In genomic region chr13:74787681-74788080, GRCm38 (mm10) we compare ENCODE assay signal across 24 mouse cellular contexts. TPM values are rescaled to one million over a fixed set of nuclear protein-coding genes. Genes with fewer than 3 reads are reported as not detected.
A peak's percentile ranks its signal among the peaks of the same experiment; 100 is the strongest.
DNase-seq lines count a peak whose midpoint lies in the region; ATAC-seq and TF ChIP-seq lines count a peak whose summit lies in the region.
"Had no signal": no experiment of that assay in that cellular context is flagged by ENCODE, and none has a peak within 500 bp of the region (broad histone marks: within the 10 kb centered on the region; RNA-seq: fewer than 3 reads in every experiment).

No protein-coding gene starts in this region.

- H3K27ac ChIP-seq in ES-Bruce4 (ENCODE audit: insufficient read depth, low read length): no peak overlapping the region
- H3K27ac ChIP-seq in embryonic facial prominence, embryonic 10.5 days (replicated peaks): no peak overlapping the region

- peaks cover 4% of the 10 kb centered on the region for H3K4me1 ChIP-seq in ES-Bruce4 (ENCODE audit: control insufficient read depth, insufficient read depth, low read length)
- H3K4me1 ChIP-seq in embryonic facial prominence, embryonic 10.5 days: peaks cover 7% of the 10 kb centered on the region

- TF ChIP-seq CTCF in ES-Bruce4 (IDR thresholded peaks at IDR 0.05; ENCODE audit: low read depth, low read length): no peak

- no peak for ATAC-seq in activated CD4-positive, CD25-positive, alpha-beta regulatory T cell, adult 4 months
- ATAC-seq: CD4-positive, CD25-positive, alpha-beta regulatory T cell, adult 4 months; Patski had no signal

- TF ChIP-seq POLR2A in ES-Bruce4 (IDR thresholded peaks at IDR 0.05; ENCODE audit: insufficient read depth, low read length): no peak

- peak; percentile 57 for DNase-seq in WW6 (ENCODE audit: low read depth, low spot score)
- DNase-seq in embryonic facial prominence, embryonic 10.5 days (ENCODE audit: low spot score): peak; percentile 21
- DNase-seq in T-cell, adult 2 months (ENCODE audit: low spot score): no peak
- DNase-seq in layer of hippocampus, postnatal 25 days (ENCODE audit: extremely low spot score in 1 of 2, low spot score in 1 of 2): no peak
- DNase-seq: adrenal gland, adult 2 months; adrenal gland, adult 8-10 months; adrenal gland, postnatal 10 days; adrenal gland, postnatal 14 days; adrenal gland, postnatal 25 days; adrenal gland, postnatal 36 days; B cell, adult 2 months; cerebellum, adult 11 months; cerebellum, adult 11-12 months; cerebellum, adult 18-20 months; cerebellum, adult 2 months; cerebellum, adult 8-10 months; cerebellum, adult 9-10 months; cerebellum, adult 9-11 months had no signal

- TF ChIP-seq EP300 in ES-Bruce4 (IDR thresholded peaks at IDR 0.05; ENCODE audit: insufficient read depth, low read depth, low read length): peak; percentile 85

- 0% methylated on average over 1 of the region's 1 CpGs for WGBS in embryonic facial prominence, embryonic 10.5 days

- H3K4me3 ChIP-seq in ES-Bruce4 (ENCODE audit: low read depth, low read length): no peak overlapping the region
- H3K4me3 ChIP-seq in embryonic facial prominence, embryonic 10.5 days: no peak overlapping the region

- H3K9ac ChIP-seq in ES-Bruce4 (ENCODE audit: low read depth, poor library complexity, severe bottlenecking): no peak overlapping the region

- no peaks in the 10 kb centered on the region; the same call in 1 of the 2 replicates for H3K36me3 ChIP-seq in ES-Bruce4 (ENCODE audit: control insufficient read depth, insufficient read depth, low read length, poor library complexity, severe bottlenecking)
- no peaks in the 10 kb centered on the region for H3K36me3 ChIP-seq in embryonic facial prominence, embryonic 10.5 days (replicated peaks)
- H3K36me3 ChIP-seq: G1E had no signal

- no peaks in the 10 kb centered on the region for H3K9me3 ChIP-seq in ES-Bruce4 (replicated peaks; ENCODE audit: control insufficient read depth, insufficient read depth, low read length, poor library complexity, severe bottlenecking)
- no peaks in the 10 kb centered on the region for H3K9me3 ChIP-seq in embryonic facial prominence, embryonic 10.5 days
- H3K9me3 ChIP-seq: G1E had no signal

- H3K27me3 ChIP-seq in ES-Bruce4 (ENCODE audit: control insufficient read depth, insufficient read depth, low read length, poor library complexity, severe bottlenecking): no peaks in the 10 kb centered on the region
- H3K27me3 ChIP-seq in embryonic facial prominence, embryonic 10.5 days (replicated peaks; ENCODE audit: low read depth, poor library complexity, severe bottlenecking): no peaks in the 10 kb centered on the region
- H3K27me3 ChIP-seq: CH12.LX, Patski had no signal

RNA-seq across cellular contexts. Expression of gene Cast, which starts 20.9 kb away (rescaled TPM):
- polyA plus RNA-seq in ES-Bruce4 (2011; ENCODE audit: insufficient read depth, insufficient read length, low read depth, missing spikeins): 55.3 and 57.4 TPM in 2 replicates
- 17.7 and 19.0 TPM in 2 replicates for polyA plus RNA-seq in embryonic facial prominence, embryonic 10.5 days (2016; fragmentation: Nextera tagmentation; extraction: Ambion mirVana)
- 100 to 1,000 TPM; 196 to 222 TPM for polyA plus RNA-seq in activated CD4-positive, CD25-positive, alpha-beta regulatory T cell, adult 4 months (2017; shearing (Covaris generic))
- 1 to 10 TPM; 4.6 to 5.8 TPM for total RNA-seq in layer of hippocampus, postnatal 25 days (2021)

Comparison
In these comparisons a context has a peak if more than half of its experiments do, and no peak if none do; other contexts are left out.
1. DNase-seq: peak in WW6 (single experiment) and embryonic facial prominence, embryonic 10.5 days (single experiment); none in T-cell, adult 2 months (single experiment) and layer of hippocampus, postnatal 25 days (0 of 2).